Mouse (Mus musculus) cortical plate, adult 2 months (tissue): ENCODE data around the gene Ints1.

Source experiments
- CTCF ChIP-seq: fragments of 200-500 bp; IDR thresholded peaks from 2 replicates; pipeline ENCODE4 v1.5.1; 2011; ENCODE audit warnings: mild to moderate bottlenecking, control low read depth, low read length; ENCODE audit not compliant: insufficient read depth; ENCODE audit errors: extremely low read depth
- POLR2A ChIP-seq: fragments of 200-500 bp; IDR thresholded peaks from 2 replicates; pipeline ENCODE4 v1.6.1; 2011; ENCODE audit warnings: mild to moderate bottlenecking, low read length, control low read depth; ENCODE audit not compliant: insufficient read depth; ENCODE audit errors: extremely low read depth

- TF ChIP-seq CTCF (no peak), POLR2A (no peak)
Observed at GRCm38 (mm10) chr5:139737841-139738591, 37.5 kb downstream of the Ints1 start.
